In the genomic region with DNA sequence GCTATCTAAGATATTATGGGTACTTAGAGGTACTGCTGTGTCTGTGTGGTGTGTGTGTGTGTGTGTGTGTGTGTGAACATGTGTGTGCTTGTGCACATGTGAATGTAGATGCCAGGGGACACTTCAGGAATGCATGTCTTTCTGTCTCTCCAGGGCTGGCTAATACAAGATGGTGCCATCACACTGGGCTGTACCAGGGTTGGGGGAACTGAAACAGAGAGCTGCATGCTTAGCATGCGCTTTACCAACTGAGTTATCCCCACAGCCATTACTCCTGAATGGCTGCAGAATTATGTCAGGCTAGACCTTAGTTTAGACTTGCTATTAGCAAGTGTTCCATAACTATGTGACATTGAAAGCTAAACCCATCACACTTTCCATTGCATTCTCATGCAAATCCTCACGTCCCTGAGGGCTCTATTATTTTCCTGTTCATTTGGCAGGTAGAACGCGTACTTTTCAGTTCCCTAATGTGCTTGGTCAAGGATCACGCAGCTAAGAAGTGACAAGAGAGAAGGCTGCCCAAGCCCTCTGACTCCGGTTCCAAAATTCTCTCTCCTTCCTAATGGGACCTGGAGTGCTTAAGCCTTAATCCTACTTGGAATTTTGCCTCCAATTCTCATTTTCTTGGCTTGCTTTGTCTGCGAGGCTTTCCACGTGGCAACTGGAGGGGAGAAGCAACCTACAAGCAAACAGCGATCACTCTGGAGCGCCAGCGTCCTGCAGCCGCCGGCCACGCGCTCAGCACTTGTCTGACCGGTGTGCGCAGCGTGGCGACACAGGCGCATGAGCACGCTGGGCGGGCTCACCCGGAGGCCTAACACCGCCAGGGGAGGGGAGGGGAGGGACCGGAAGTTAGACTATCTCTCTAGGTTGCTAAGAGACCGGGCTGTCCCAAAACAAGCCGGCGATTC, we compare ENCODE assay signal across 8 mouse cellular contexts. TPM values are rescaled to one million over a fixed set of nuclear protein-coding genes. Genes with fewer than 3 reads are reported as not detected.
DNase-seq lines count a peak whose midpoint lies in the region; ATAC-seq and TF ChIP-seq lines count a peak whose summit lies in the region.

Gene Ttc25, plus strand, starts transcription at position 776 of the 914 bp plus-strand sequence.

- TF ChIP-seq EP300 in ES-Bruce4 (IDR thresholded peaks at IDR 0.05; ENCODE audit: insufficient read depth, low read depth, low read length) = peak; percentile 90; the same call in 1 of the 2 replicates

- peak within 1 kb of the TSS; percentile 73 for H3K27ac ChIP-seq in ES-Bruce4 (ENCODE audit: insufficient read depth, low read length)
- peak within 1 kb of the TSS; percentile 66 for H3K27ac ChIP-seq in forebrain, postnatal 0 days (ENCODE audit: low read depth, low read length)
- H3K27ac ChIP-seq in lung, embryonic 15.5 days = peak within 1 kb of the TSS; percentile 70

- peak; percentile 99 for ATAC-seq in forebrain, postnatal 0 days
- ATAC-seq in lung, embryonic 15.5 days (ENCODE audit: borderline replicate concordance, extremely low read depth, low FRiP score, low TSS enrichment) = peak; percentile 97

- peak within 1 kb of the TSS; percentile 67 for H3K4me3 ChIP-seq in ES-Bruce4 (ENCODE audit: low read depth, low read length)
- H3K4me3 ChIP-seq in forebrain, postnatal 0 days (ENCODE audit: low read depth, low read length) = peak within 1 kb of the TSS; percentile 41
- H3K4me3 ChIP-seq in lung, embryonic 15.5 days = peak within 1 kb of the TSS; percentile 47

- TF ChIP-seq POLR2A in ES-Bruce4 (IDR thresholded peaks at IDR 0.05; ENCODE audit: insufficient read depth, low read length) = peak; percentile 98

- peak within 1 kb of the TSS; percentile 71 for H3K4me2 ChIP-seq in forebrain, postnatal 0 days (ENCODE audit: low read depth)
- H3K4me2 ChIP-seq in lung, embryonic 15.5 days = peak within 1 kb of the TSS; percentile 77

- no peak for TF ChIP-seq CTCF in ES-Bruce4 (IDR thresholded peaks at IDR 0.05; ENCODE audit: low read depth, low read length)
- peak; percentile 34 for TF ChIP-seq CTCF in forebrain, postnatal 0 days (IDR thresholded peaks at IDR 0.05; ENCODE audit: low read depth)

- peaks cover 7% of the 10 kb centered on the region for H3K4me1 ChIP-seq in ES-Bruce4 (ENCODE audit: control insufficient read depth, insufficient read depth, low read length)
- H3K4me1 ChIP-seq in forebrain, postnatal 0 days (ENCODE audit: insufficient read depth) = peaks cover 6% of the 10 kb centered on the region
- peaks cover 12% of the 10 kb centered on the region for H3K4me1 ChIP-seq in lung, embryonic 15.5 days

- peak; percentile 66 for DNase-seq in c-Kit-negative CD71-positive TER-119-positive erythroid progenitor cells, embryonic 14.5 days (ENCODE audit: low read depth, low spot score)
- peak; percentile 90 for DNase-seq in forebrain, postnatal 0 days
- peak; percentile 91 for DNase-seq in heart, postnatal 4 days
- peak; percentile 70 to 76 for DNase-seq in layer of hippocampus, adult 8-10 months (ENCODE audit: low spot score in 2 of 2)
- peak; percentile 90 for DNase-seq in ovary, adult 18-20 months (ENCODE audit: low spot score)
- peak; percentile 80 for DNase-seq in thymus, postnatal 0 days (ENCODE audit: low spot score)

- no peaks in the 10 kb centered on the region for H3K36me3 ChIP-seq in ES-Bruce4 (ENCODE audit: control insufficient read depth, insufficient read depth, low read length, poor library complexity, severe bottlenecking)
- H3K36me3 ChIP-seq in forebrain, postnatal 0 days (ENCODE audit: insufficient read depth) = no peaks in the 10 kb centered on the region
- no peaks in the 10 kb centered on the region for H3K36me3 ChIP-seq in lung, embryonic 15.5 days

- no peaks in the 10 kb centered on the region for H3K9me3 ChIP-seq in ES-Bruce4 (replicated peaks; ENCODE audit: control insufficient read depth, insufficient read depth, low read length, poor library complexity, severe bottlenecking)
- no peaks in the 10 kb centered on the region for H3K9me3 ChIP-seq in forebrain, postnatal 0 days (ENCODE audit: low read length)
- H3K9me3 ChIP-seq in lung, embryonic 15.5 days = no peaks in the 10 kb centered on the region

- H3K9ac ChIP-seq in ES-Bruce4 (ENCODE audit: low read depth, poor library complexity, severe bottlenecking) = peak within 1 kb of the TSS; percentile 72
- peak within 1 kb of the TSS; percentile 63 for H3K9ac ChIP-seq in forebrain, postnatal 0 days
- peak within 1 kb of the TSS; percentile 43 for H3K9ac ChIP-seq in lung, embryonic 15.5 days

- WGBS in forebrain, postnatal 0 days = 3% methylated on average over 28 of the region's 28 CpGs
- 5% methylated on average over 28 of the region's 28 CpGs for WGBS in lung, embryonic 15.5 days

- no peaks in the 10 kb centered on the region for H3K27me3 ChIP-seq in ES-Bruce4 (ENCODE audit: control insufficient read depth, insufficient read depth, low read length, poor library complexity, severe bottlenecking)
- no peaks in the 10 kb centered on the region for H3K27me3 ChIP-seq in forebrain, postnatal 0 days (ENCODE audit: insufficient read depth, low read length)
- H3K27me3 ChIP-seq in lung, embryonic 15.5 days = no peaks in the 10 kb centered on the region

RNA-seq across cellular contexts. Expression of gene Ttc25, which starts in this region (rescaled TPM):
- 2.5 and 3.4 TPM in 2 replicates for polyA plus RNA-seq in ES-Bruce4 (2011; ENCODE audit: insufficient read depth, insufficient read length, low read depth, missing spikeins)
- 1.2 and 2.2 TPM in 2 replicates for total RNA-seq in forebrain, postnatal 0 days (2014; rRNA removed)
- polyA plus RNA-seq in forebrain, postnatal 0 days (2015; fragmentation: Nextera tagmentation; extraction: Ambion mirVana) = 1.1 and 1.8 TPM in 2 replicates
- under 1 TPM; 0.21 to 0.70 TPM for total RNA-seq in heart, postnatal 4 days (2021)
- 1 to 10 TPM in 3 of 4 experiments, under 1 TPM in 1; 0.71 to 1.9 (median 1.6) TPM for total RNA-seq in layer of hippocampus, adult 8-10 months (2022)
- 1.6 and 2.6 TPM in 2 replicates for polyA plus RNA-seq in lung, embryonic 15.5 days (2015; fragmentation: Nextera tagmentation; extraction: Ambion mirVana)
- polyA plus RNA-seq in thymus, postnatal 0 days (2015; fragmentation: Nextera tagmentation; extraction: Ambion mirVana) = 0.56 and 0.57 TPM in 2 replicates

Comparison
In these comparisons a context has a peak if more than half of its experiments do, and no peak if none do; other contexts are left out.
1. Peak in every context shown above with its lines: DNase-seq, ATAC-seq, H3K4me3 ChIP-seq and H3K27ac ChIP-seq.
2. Peak in DNase-seq in heart, postnatal 4 days; RNA of the gene not detected or under 1 TPM.
3. Peak in DNase-seq in thymus, postnatal 0 days; RNA of the gene not detected or under 1 TPM.